Mouse (Mus musculus) cerebellum, postnatal 10 days (tissue): ENCODE measurements at regions not wholly inside any gene's neighbourhood (a gene's known extent, or its start where the extent isn't known, plus 50 kb on each side); places are given as distances from the start of the nearest gene placed in this dataset.

ENCODE experiments used
- DNase-seq, 2 experiments: peaks; one replicate each; pipeline ENCODE4 v3.0.0; 2021; ENCODE audit warnings: mixed read lengths in 2 of 2

GRCm38 (mm10) chr3:115816328-115817160, 71.1 kb upstream of the Dph5 start:
- no peak for DNase-seq

GRCm38 (mm10) chr3:115817771-115818170, 69.9 kb upstream of the Dph5 start:
- DNase-seq, result no peak

GRCm38 (mm10) chr3:115818734-115819133, 68.9 kb upstream of the Dph5 start:
- no peak for DNase-seq

- DNase-seq, result no peak
Observed at GRCm38 (mm10) chr3:115819401-115820138, 68.1 kb upstream of the Dph5 start.

- DNase-seq, result no peak
Observed at GRCm38 (mm10) chr3:115820139-115820481, 67.5 kb upstream of the Dph5 start.

GRCm38 (mm10) chr3:115821627-115822026, 66.0 kb upstream of the Dph5 start:
- no peak for DNase-seq

GRCm38 (mm10) chr3:115822491-115822890, 65.1 kb upstream of the Dph5 start:
- DNase-seq, result peak; percentile 7 to 16

- no peak for DNase-seq
Observed at GRCm38 (mm10) chr3:115823741-115824140, 63.9 kb upstream of the Dph5 start.

GRCm38 (mm10) chr3:115824792-115825191, 62.8 kb upstream of the Dph5 start:
- no peak for DNase-seq

- no peak for DNase-seq
Observed at GRCm38 (mm10) chr3:115835381-115835780, 52.3 kb upstream of the Dph5 start.

GRCm38 (mm10) chr3:115837617-115838216, 49.9 kb upstream of the Dph5 start:
- no peak for DNase-seq
